Mouse (Mus musculus) midbrain, embryonic 16.5 days (tissue): ENCODE data around the gene Usp16. TPM values are rescaled to one million over a fixed set of nuclear protein-coding genes. Genes with fewer than 3 reads are reported as not detected.
"Not testable (repeated sequence)": the region's sequence is repeated elsewhere in the genome, so short reads cannot be mapped to it uniquely, and the experiment has no call there.

ENCODE experiments used
- ATAC-seq: fragments of 200-750 bp; cut with Nextera tagmentation; 2 replicates; pipeline ENCODE4 v1.8.0; 2017; ENCODE audit warnings: moderate TSS enrichment
- H3K27ac ChIP-seq: fragments of 300-500 bp; sonication (generic); 2 replicates; pipeline ENCODE4 v1.5.1; 2014; ENCODE audit warnings: mild to moderate bottlenecking, low read length, mixed read lengths
- H3K27me3 ChIP-seq: fragments of 300-500 bp; sonication (generic); 2 replicates; pipeline ENCODE4 v1.6.1; 2014; ENCODE audit warnings: low read depth, low read length, mixed read lengths; ENCODE audit not compliant: control insufficient read depth, insufficient read depth
- H3K36me3 ChIP-seq: fragments of 300-500 bp; sonication (generic); 2 replicates; pipeline ENCODE4 v1.6.1; 2014; ENCODE audit warnings: mild to moderate bottlenecking, low read length, moderate library complexity, mixed read lengths; ENCODE audit not compliant: control insufficient read depth, insufficient read depth
- H3K4me1 ChIP-seq: fragments of 300-500 bp; sonication (generic); 2 replicates; pipeline ENCODE4 v1.6.1; 2014; ENCODE audit warnings: mild to moderate bottlenecking, low read length, mixed read lengths; ENCODE audit not compliant: control insufficient read depth, insufficient read depth
- H3K4me2 ChIP-seq: fragments of 300-500 bp; sonication (generic); 2 replicates; pipeline ENCODE4 v1.6.1; 2014; ENCODE audit warnings: mild to moderate bottlenecking, low read length, mixed read lengths
- H3K4me3 ChIP-seq: fragments of 300-500 bp; sonication (generic); 2 replicates; pipeline ENCODE4 v1.5.1; 2014; ENCODE audit warnings: low read depth, mild to moderate bottlenecking, low read length, moderate library complexity, mixed read lengths
- H3K9ac ChIP-seq: fragments of 300-500 bp; sonication (generic); 2 replicates; pipeline ENCODE4 v1.6.1; 2014; ENCODE audit warnings: low read depth, low read length, mixed read lengths
- H3K9me3 ChIP-seq: fragments of 300-500 bp; sonication (generic); replicated peaks from 2 replicates; pipeline ENCODE4 v1.6.1; 2014; ENCODE audit warnings: mild to moderate bottlenecking, low read length, mixed read lengths; ENCODE audit not compliant: control insufficient read depth, poor library complexity, severe bottlenecking
- WGBS: fragments of 180-500 bp; shearing (Covaris S2); extraction: QIAGEN DNeasy Blood & Tissue Kit; methylation state at CpG from one replicate; pipeline ENCODE4 v1.1.7; 2014; 5-methylcytosine and 5-hydroxymethylcytosine counted together
- polyA plus RNA-seq: library from polyadenylated mRNA; unstranded; fragments of >200 nt; fragmentation: Nextera tagmentation; extraction: Ambion mirVana; gene quantifications from 2 replicates; pipeline ENCODE4 v1.2.1, GENCODE M21; 2015

The Usp16 gene
- polyA plus RNA-seq, 1 experiment from 2014 or later, result 44.4 TPM

DNA sequence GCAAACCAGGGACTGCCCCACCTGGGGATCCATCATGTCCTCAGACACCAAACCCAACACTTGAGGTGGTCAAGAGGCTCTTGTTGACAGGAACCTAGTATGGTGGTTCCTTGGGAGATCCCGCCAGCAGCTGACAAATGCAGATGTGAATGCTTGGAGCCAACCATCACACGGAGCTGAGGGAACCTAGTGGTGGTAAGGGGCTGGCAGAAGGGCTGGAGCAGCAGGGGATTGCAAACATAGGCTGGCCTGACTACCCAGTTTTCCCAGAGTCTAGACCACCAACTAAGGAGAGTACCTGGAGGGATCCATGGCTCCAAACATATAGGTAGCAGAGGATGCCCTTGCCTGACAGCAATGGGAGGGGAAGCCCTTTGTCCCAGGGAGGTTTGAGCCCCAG, 1.3 kb upstream of the Usp16 start:
- H3K4me1 ChIP-seq, result peaks cover 18% of the 10 kb centered on the region
- H3K27ac ChIP-seq, result no peak overlapping the region
- no peaks in the 10 kb centered on the region for H3K9me3 ChIP-seq
- no peaks in the 10 kb centered on the region for H3K36me3 ChIP-seq
- H3K4me2 ChIP-seq, result no peak overlapping the region
- 76% methylated on average over 2 of the region's 2 CpGs for WGBS
- no peak for ATAC-seq
- H3K27me3 ChIP-seq, result no peaks in the 10 kb centered on the region
- H3K4me3 ChIP-seq, result no peak overlapping the region
- H3K9ac ChIP-seq, result no peak overlapping the region

DNA sequence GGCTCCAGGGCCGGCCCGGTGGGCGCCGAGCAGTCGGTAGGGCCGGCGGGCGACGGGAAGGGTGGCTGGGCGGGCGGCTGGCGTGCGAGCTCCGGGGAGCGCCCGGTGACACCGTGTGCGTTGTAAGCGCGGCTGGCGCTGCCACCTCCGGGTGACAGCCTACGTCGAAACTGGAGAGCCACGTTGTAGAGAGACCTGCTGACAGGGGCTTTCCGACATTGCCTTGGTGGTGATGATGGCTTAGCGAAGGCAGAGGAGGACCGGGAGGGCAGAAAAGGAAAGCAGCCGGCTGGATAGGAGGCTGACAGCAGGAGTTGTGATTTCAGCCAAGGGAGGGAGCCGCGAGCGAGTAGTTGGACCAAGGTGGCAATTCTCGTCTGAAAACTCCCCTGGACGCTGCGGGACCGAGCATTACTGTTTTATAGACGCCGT, 693 bp downstream of the Usp16 start:
- Histone ChIP-seq H3K4me2 (peak overlapping the region; percentile 88), H3K9ac (peak overlapping the region; percentile 93), H3K4me3 (peak overlapping the region; percentile 93), H3K9me3 (no peaks in the 10 kb centered on the region), H3K4me1 (peaks cover 18% of the 10 kb centered on the region), H3K27me3 (no peaks in the 10 kb centered on the region), H3K36me3 (peaks cover 4% of the 10 kb centered on the region; the same call in 1 of the 2 replicates), H3K27ac (peak overlapping the region; percentile 76)
- ATAC-seq, result peak; percentile 83
- WGBS, result 1% methylated on average over 34 of the region's 38 CpGs

DNA sequence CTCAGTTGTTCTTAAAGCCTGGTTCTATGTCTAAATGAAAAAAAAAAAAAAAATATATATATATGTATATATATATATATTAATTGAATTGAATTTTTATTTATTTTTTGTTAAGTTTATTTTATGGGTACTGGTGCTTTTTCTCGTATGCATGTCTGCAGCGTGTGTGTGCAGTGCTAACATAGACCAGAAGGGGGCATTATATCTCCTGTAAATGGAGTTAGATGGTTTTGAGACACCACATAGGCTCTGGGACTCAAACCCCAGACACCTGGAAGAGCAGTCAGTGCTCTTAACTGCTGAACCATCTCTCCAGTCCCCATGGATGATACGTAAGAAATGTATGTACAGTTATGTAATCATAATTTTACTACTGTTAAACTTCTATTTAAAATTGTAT, 4.2 kb downstream of the Usp16 start:
- ATAC-seq, result no peak
- H3K4me3 ChIP-seq, result no peak overlapping the region
- no peaks in the 10 kb centered on the region for H3K9me3 ChIP-seq
- H3K36me3 ChIP-seq, result peaks cover 10% of the 10 kb centered on the region; the same call in 1 of the 2 replicates
- H3K27me3 ChIP-seq, result no peaks in the 10 kb centered on the region
- H3K9ac ChIP-seq, result no peak overlapping the region
- WGBS, result 95% methylated on average over 3 of the region's 3 CpGs
- no peak overlapping the region for H3K4me2 ChIP-seq
- peaks cover 18% of the 10 kb centered on the region for H3K4me1 ChIP-seq
- H3K27ac ChIP-seq, result no peak overlapping the region

DNA sequence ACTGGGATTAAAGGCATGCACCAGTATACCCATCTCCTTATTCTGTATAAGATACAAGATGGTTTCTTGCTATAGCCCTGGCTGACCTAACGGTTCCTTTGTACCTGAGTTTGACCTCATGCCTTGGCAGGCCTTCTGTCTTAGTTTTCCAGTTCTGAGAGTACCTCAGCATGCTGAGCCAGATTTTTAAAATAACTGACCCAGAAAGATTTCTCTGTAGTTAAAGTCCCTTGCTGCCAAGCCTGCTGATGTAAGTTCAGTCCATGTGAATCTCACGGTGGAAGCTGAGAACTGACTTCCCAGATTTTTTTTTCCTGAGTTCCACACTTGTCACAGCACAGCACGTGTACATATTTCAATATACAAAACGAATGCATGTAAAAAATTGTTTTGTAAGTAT, 16.1 kb downstream of the Usp16 start:
- H3K36me3 ChIP-seq, result peaks cover 30% of the 10 kb centered on the region
- no peak overlapping the region for H3K27ac ChIP-seq
- no peaks in the 10 kb centered on the region for H3K27me3 ChIP-seq
- H3K9me3 ChIP-seq, result no peaks in the 10 kb centered on the region
- no peak overlapping the region for H3K4me3 ChIP-seq
- no peaks in the 10 kb centered on the region for H3K4me1 ChIP-seq
- 90% methylated on average over 4 of the region's 4 CpGs for WGBS
- H3K4me2 ChIP-seq, result no peak overlapping the region
- no peak overlapping the region for H3K9ac ChIP-seq
- no peak for ATAC-seq

DNA sequence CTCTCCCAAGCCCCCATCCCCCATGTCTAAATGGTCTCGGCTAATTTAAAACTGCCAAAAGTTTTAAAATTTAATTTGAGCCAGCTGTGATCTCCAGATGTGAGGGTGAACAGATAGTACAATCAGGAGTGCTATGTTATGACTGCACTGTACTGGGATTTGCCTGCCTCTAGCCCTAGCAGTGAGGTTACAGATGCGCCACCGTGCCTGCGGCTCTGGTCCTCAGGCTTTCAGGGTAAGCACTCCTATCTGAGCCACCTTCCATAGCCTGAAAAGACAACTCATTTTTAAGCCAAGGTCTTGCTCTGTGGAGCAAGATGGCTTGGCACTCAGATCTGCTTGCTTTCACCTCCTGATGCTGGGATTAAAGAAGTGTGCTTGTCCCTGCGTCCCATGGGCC, 29.9 kb downstream of the Usp16 start:
- Histone ChIP-seq H3K4me1 (no peaks in the 10 kb centered on the region), H3K9ac (no peak overlapping the region), H3K27ac (no peak overlapping the region), H3K4me3 (no peak overlapping the region), H3K9me3 (no peaks in the 10 kb centered on the region), H3K4me2 (no peak overlapping the region), H3K27me3 (no peaks in the 10 kb centered on the region), H3K36me3 (peaks cover 55% of the 10 kb centered on the region)
- 93% methylated on average over 5 of the region's 5 CpGs for WGBS
- no peak for ATAC-seq

DNA sequence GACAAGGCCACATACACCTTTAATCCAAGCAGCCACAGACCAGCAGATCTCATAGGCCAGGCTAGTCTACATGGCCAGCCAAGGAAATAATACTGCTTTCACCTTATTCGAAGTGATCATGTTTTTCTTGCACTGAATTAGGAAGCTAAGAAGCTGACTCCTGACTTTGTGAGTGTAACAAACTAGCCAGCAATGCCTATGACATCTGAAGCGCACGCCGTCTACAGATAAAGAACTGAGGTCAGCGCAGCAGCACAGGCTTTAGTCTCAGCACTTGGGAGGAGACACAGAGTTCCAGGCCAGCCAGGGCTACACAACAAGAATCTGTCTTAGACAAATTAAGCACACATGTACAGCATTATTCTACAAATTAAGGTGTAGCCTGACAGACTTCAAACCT, 32.2 kb downstream of the Usp16 start:
- H3K4me2 ChIP-seq, result no peak overlapping the region
- H3K36me3 ChIP-seq, result peaks cover 64% of the 10 kb centered on the region
- no peaks in the 10 kb centered on the region for H3K27me3 ChIP-seq
- H3K9ac ChIP-seq, result no peak overlapping the region
- WGBS, result 97% methylated on average over 5 of the region's 5 CpGs
- H3K9me3 ChIP-seq, result no peaks in the 10 kb centered on the region
- H3K4me3 ChIP-seq, result no peak overlapping the region
- ATAC-seq, result no peak
- H3K27ac ChIP-seq, result no peak overlapping the region
- no peaks in the 10 kb centered on the region for H3K4me1 ChIP-seq

DNA sequence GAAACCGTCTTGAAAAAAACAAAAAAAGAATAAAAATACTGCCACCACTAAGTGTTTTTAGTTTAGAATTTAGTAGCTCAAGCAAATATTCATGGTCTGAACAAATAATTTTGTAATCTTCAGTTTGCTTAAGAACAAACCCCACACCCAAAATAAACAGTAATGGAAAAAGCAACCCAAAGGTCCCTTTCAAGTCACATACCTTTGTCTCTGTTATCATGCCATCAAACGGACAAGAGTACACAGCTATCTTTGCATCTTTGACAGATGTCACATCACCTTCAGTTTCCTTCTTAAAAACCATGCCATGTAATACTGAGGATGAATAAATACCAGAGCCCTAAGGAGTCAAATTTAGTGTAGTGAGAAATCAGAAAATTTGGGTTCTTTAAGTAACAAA, 34.1 kb downstream of the Usp16 start:
- Histone ChIP-seq H3K9ac (no peak overlapping the region), H3K27ac (no peak overlapping the region), H3K36me3 (peaks cover 59% of the 10 kb centered on the region), H3K4me2 (no peak overlapping the region), H3K9me3 (no peaks in the 10 kb centered on the region), H3K4me1 (no peaks in the 10 kb centered on the region), H3K4me3 (no peak overlapping the region), H3K27me3 (no peaks in the 10 kb centered on the region)
- 88% methylated on average over 2 of the region's 2 CpGs for WGBS
- ATAC-seq, result no peak

DNA sequence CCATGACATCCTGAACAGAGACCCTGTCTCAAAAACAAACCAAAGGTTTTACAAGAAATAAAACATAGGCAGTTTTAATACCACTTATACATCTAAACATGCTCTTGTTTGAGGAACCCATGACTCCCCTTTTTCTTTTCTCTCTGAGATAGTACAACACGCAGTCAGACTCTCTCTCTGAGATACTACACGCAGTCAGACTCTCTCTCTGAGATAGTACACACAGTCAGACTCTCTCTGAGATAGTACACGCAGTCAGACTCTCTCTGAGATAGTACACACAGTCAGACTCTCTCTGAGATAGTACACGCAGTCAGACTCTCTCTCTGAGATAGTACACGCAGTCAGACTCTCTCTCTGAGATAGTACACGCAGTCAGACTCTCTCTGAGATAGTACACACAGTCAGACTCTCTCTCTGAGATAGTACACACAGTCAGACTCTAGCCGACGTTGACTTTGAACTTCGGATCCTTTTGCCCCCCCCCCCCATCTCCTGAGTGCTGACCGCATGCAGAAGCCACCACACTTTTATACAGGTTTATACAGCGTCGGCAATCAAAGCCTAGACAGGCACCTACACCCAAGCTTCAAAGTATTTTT, 37.8 kb downstream of the Usp16 start:
- not testable (repeated sequence) for H3K27me3 ChIP-seq, H3K9ac ChIP-seq, H3K27ac ChIP-seq, H3K9me3 ChIP-seq, H3K4me2 ChIP-seq, ATAC-seq, H3K4me3 ChIP-seq
- 95% methylated on average over 12 of the region's 12 CpGs for WGBS
- Histone ChIP-seq H3K36me3 (peaks cover 32% of the 10 kb centered on the region), H3K4me1 (peaks cover 15% of the 10 kb centered on the region)

DNA sequence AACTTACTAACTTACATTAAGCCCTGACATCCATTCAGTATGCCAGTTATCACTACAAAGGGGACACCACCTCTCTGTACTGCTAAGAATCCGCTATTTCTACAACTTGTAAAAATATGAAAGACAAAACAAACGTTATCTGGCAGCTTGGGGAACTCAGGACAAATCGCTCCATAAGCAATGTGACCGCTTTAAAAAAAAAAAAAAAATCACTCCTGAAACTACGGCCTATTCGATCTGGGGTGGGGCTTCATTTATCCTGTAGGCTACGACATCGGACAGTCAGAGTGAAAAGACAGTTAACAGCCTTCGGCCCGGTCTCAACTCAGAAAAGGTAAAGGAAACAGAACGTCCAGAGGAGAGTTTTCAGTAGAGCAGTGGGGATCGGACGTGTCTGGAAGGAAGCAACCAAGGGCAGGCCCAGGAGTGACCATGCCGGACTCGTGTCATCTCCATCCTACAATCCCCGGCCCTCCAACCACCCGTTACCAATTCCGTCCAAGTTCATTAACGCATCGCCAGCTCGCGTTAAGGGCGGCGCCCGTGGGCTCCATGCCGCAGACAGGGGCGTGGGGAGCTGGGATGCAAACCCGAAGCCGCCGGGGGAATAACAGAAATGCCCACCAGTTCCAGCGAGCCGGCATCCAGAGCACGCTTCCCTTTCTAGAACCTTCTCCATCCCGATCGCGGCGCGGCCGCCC, 40.6 kb downstream of the Usp16 start:
- peak; percentile 57 for ATAC-seq
- Histone ChIP-seq H3K36me3 (peaks cover 18% of the 10 kb centered on the region), H3K27ac (peak overlapping the region; percentile 90), H3K4me3 (peak overlapping the region; percentile 98), H3K4me1 (peaks cover 15% of the 10 kb centered on the region), H3K9me3 (no peaks in the 10 kb centered on the region), H3K27me3 (no peaks in the 10 kb centered on the region), H3K4me2 (peak overlapping the region; percentile 89), H3K9ac (peak overlapping the region; percentile 98)
- under 1% methylated on average over 39 of the region's 39 CpGs for WGBS
